Mouse (Mus musculus) embryonic facial prominence, embryonic 12.5 days (tissue): Measurements from ENCODE around the gene Ggt1. TPM values are rescaled to one million over a fixed set of nuclear protein-coding genes. Genes with fewer than 3 reads are reported as not detected.

ENCODE experiments used
- ATAC-seq: fragments of 200-750 bp; cut with Nextera tagmentation; 2 replicates; pipeline ENCODE4 v1.8.0; 2017; ENCODE audit not compliant: insufficient number of reproducible peaks, insufficient read depth, low FRiP score, low TSS enrichment
- H3K27ac ChIP-seq: fragments of 300-500 bp; sonication (generic); 2 replicates; pipeline ENCODE4 v1.5.1; 2016; ENCODE audit warnings: mild to moderate bottlenecking
- H3K27me3 ChIP-seq: fragments of 300-500 bp; sonication (generic); 2 replicates; pipeline ENCODE4 v1.6.1; 2016; ENCODE audit warnings: mild to moderate bottlenecking, moderate library complexity
- H3K36me3 ChIP-seq: fragments of 300-500 bp; sonication (generic); 2 replicates; pipeline ENCODE4 v1.6.1; 2016; ENCODE audit warnings: mild to moderate bottlenecking
- H3K4me1 ChIP-seq: fragments of 300-500 bp; sonication (generic); 2 replicates; pipeline ENCODE4 v1.6.1; 2016
- H3K4me2 ChIP-seq: fragments of 300-500 bp; sonication (generic); replicated peaks from 2 replicates; pipeline ENCODE4 v1.6.1; 2016; ENCODE audit warnings: mild to moderate bottlenecking, moderate library complexity
- H3K4me3 ChIP-seq: fragments of 300-500 bp; sonication (generic); 2 replicates; pipeline ENCODE4 v1.5.1; 2016; ENCODE audit warnings: mild to moderate bottlenecking
- H3K9ac ChIP-seq: fragments of 300-500 bp; sonication (generic); 2 replicates; pipeline ENCODE4 v1.6.1; 2016; ENCODE audit warnings: mild to moderate bottlenecking, moderate library complexity
- H3K9me3 ChIP-seq: fragments of 300-500 bp; sonication (generic); 2 replicates; pipeline ENCODE4 v1.6.1; 2016; ENCODE audit warnings: mild to moderate bottlenecking, moderate library complexity
- WGBS: fragments of 180-500 bp; shearing (Covaris S2); methylation state at CpG from one replicate; pipeline ENCODE4 v1.1.7; 2016; 5-methylcytosine and 5-hydroxymethylcytosine counted together
- polyA plus RNA-seq: library from polyadenylated mRNA; unstranded; fragments of >200 nt; fragmentation: Nextera tagmentation; extraction: Ambion mirVana; gene quantifications from 2 replicates; pipeline ENCODE4 v1.2.1, GENCODE M21; 2016

Gene Ggt1
- polyA plus RNA-seq, 1 experiment from 2014 or later = 1.8 TPM

DNA sequence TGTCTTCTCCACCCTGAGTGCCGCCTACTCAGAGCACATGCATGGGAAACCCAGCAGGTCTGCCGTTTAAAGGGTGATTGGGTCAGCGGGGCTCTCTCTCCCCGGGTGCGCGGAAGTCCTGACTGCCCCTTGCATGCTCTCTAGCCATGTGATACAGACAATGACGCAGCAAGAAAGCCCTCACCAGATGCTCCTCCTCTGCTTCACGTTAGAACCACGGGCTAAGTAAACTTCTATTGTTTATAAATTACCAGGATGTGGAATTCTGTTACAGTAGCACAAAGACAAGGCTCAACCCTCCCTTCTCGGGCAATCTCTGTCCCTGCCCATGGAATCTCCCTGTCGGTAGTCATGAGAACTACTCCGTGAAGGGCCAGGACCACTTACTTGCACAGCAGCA lies 10.2 kb upstream of the Ggt1 start:
- H3K27ac ChIP-seq = no peak overlapping the region
- H3K27me3 ChIP-seq = no peaks in the 10 kb centered on the region
- WGBS = 50% methylated on average over 12 of the region's 12 CpGs
- peaks cover 7% of the 10 kb centered on the region for H3K4me1 ChIP-seq
- no peaks in the 10 kb centered on the region for H3K9me3 ChIP-seq
- no peak overlapping the region for H3K4me3 ChIP-seq
- no peaks in the 10 kb centered on the region for H3K36me3 ChIP-seq
- H3K9ac ChIP-seq = no peak overlapping the region
- no peak for ATAC-seq
- H3K4me2 ChIP-seq = no peak overlapping the region

DNA sequence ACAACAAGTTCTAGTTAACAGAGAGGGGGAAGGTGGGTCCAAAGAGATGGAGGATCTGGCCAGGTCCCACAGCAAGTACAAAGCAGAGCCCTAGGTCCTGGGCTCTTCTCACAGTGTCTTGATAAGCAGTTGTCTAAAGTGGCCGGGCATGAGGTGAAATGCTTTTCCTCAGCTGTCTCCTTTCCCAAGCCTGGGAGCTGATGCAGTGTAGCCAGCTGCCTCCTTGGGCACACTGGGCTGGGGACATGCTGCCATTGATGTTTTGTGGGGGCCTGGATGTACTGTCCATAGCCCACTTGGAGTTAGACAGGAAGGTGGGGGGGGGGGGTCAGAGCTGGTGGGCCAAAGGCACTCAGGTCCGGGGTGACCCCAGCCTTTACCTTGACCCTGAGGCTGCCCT lies 9.3 kb upstream of the Ggt1 start:
- WGBS = 73% methylated on average over 2 of the region's 2 CpGs
- H3K27ac ChIP-seq = no peak overlapping the region
- no peak for ATAC-seq

DNA sequence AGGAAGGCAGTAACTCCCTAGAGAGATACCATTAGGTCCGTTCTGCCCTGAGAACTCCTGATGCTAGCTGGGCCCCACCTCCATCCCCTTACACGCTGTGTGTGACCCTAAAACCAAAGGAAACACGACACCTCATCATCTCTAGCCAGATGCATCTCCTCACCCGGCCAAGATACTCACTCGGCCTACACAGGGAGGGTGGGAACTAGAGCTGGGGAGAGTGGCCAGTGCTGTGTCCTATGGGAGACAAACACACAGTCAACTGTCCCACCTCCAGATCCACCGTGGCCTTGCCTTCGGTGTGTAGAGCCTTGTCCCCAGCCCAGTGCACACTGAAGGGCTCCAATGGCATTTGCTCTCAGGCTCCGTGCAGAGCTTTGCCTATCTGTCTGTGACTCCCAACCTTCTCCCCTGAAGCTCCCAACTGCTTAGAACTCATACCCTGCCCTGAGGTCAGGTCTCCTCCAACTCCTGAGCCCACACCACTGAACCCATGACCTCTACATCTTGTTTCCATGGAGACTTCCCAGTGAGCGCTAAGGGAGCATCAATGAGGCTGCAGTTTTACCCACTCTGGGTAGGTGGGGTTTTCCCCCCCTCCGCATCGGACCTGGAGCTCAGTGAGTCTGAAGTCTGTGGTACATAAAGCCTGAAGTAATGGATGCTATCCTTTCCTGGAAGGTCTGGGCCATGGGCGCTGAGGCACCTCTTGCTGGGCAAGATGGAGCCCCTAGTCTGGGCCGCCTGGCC lies 8.5 kb upstream of the Ggt1 start:
- peaks cover 13% of the 10 kb centered on the region for H3K4me1 ChIP-seq
- no peak overlapping the region for H3K4me2 ChIP-seq
- no peaks in the 10 kb centered on the region for H3K27me3 ChIP-seq
- H3K9ac ChIP-seq = no peak overlapping the region
- no peak overlapping the region for H3K4me3 ChIP-seq
- ATAC-seq = no peak
- 63% methylated on average over 13 of the region's 13 CpGs for WGBS
- H3K36me3 ChIP-seq = no peaks in the 10 kb centered on the region
- H3K9me3 ChIP-seq = no peaks in the 10 kb centered on the region
- no peak overlapping the region for H3K27ac ChIP-seq

More for the DNA sequence above, 9.3 kb upstream of the Ggt1 start:
- H3K4me3 ChIP-seq = no peak overlapping the region
- H3K27me3 ChIP-seq = no peaks in the 10 kb centered on the region
- H3K4me1 ChIP-seq = peaks cover 13% of the 10 kb centered on the region
- H3K9ac ChIP-seq = no peak overlapping the region
- H3K9me3 ChIP-seq = no peaks in the 10 kb centered on the region
- H3K4me2 ChIP-seq = no peak overlapping the region
- no peaks in the 10 kb centered on the region for H3K36me3 ChIP-seq

DNA sequence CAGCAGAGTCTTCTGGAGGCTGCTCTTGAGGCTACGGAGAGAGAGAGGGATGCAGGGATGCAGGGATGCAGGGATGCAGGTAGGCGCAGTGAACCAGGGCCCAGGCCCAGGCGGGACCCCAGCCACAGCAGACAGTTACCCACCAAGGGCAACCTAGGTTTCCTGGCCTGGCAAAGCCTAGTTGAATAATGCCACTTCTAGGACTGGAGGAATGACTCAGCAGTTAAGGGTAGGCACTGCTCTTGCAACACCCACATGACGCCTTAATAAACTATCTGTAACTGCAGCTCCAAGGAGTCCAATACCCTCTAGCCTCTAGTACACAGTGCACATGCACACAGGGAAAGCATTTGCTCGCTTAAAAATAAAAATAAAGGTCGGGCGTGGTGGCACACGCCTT lies 7.3 kb upstream of the Ggt1 start:
- Histone ChIP-seq H3K4me3 (no peak overlapping the region), H3K9me3 (no peaks in the 10 kb centered on the region), H3K27me3 (peaks cover 1% of the 10 kb centered on the region; the same call in 1 of the 2 replicates), H3K4me1 (peaks cover 15% of the 10 kb centered on the region), H3K9ac (no peak overlapping the region), H3K36me3 (no peaks in the 10 kb centered on the region), H3K27ac (no peak overlapping the region), H3K4me2 (no peak overlapping the region)
- ATAC-seq = no peak
- 89% methylated on average over 8 of the region's 8 CpGs for WGBS

DNA sequence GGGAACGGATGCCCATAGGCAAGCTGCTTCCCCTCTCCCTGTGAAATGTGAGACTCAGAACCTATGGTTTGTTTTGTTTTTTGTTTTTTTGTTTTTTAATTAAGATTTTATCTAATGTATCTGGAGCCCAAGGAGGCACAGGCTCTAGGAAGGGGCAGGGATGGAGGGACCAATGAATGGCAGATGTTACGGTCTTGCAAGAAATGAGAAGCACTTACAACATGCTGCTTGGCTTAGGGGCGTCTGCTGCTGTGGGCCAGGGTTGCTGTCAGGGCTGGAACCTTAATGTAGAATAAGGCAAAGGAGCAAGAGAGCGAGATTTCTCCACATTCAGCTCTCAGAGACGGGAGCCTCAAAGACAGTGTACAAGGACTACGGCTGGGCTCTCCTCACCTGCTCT lies 5.8 kb upstream of the Ggt1 start:
- H3K4me1 ChIP-seq = peaks cover 26% of the 10 kb centered on the region
- 59% methylated on average over 6 of the region's 6 CpGs for WGBS

DNA sequence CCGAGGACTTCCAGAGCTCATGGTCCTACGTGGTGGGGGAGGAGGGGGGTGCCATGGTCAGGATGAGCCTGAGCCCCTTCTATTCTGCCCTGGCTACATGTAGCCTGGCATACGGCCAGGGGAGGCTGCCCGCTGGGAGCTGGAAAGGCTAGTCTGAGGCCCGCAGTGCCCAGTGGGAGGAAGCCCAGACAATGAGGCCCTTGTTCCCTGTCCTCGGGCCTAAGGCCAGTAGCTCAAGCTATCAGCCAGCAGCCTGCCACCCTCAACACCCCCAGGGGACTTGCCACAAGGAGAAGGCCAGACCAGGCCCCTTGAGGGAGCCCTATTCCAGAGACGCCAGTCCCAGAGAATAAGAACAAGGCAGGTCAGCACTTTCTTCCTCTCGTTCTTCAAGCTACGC lies 5.4 kb upstream of the Ggt1 start:
- Histone ChIP-seq H3K4me1 (peaks cover 29% of the 10 kb centered on the region), H3K36me3 (no peaks in the 10 kb centered on the region), H3K27me3 (peaks cover 19% of the 10 kb centered on the region), H3K27ac (0 out of 2 replicates have a peak overlapping the region, but pooled peaks have one; percentile 12), H3K4me2 (no peak overlapping the region), H3K9ac (no peak overlapping the region), H3K4me3 (no peak overlapping the region), H3K9me3 (no peaks in the 10 kb centered on the region)
- no peak for ATAC-seq
- 23% methylated on average over 9 of the region's 9 CpGs for WGBS

More for the DNA sequence above, 5.8 kb upstream of the Ggt1 start:
- no peak for ATAC-seq
- no peaks in the 10 kb centered on the region for H3K9me3 ChIP-seq
- H3K27me3 ChIP-seq = peaks cover 14% of the 10 kb centered on the region
- H3K9ac ChIP-seq = no peak overlapping the region
- H3K4me2 ChIP-seq = no peak overlapping the region
- H3K27ac ChIP-seq = 0 out of 2 replicates have a peak overlapping the region, but pooled peaks have one; percentile 12
- no peaks in the 10 kb centered on the region for H3K36me3 ChIP-seq
- no peak overlapping the region for H3K4me3 ChIP-seq

DNA sequence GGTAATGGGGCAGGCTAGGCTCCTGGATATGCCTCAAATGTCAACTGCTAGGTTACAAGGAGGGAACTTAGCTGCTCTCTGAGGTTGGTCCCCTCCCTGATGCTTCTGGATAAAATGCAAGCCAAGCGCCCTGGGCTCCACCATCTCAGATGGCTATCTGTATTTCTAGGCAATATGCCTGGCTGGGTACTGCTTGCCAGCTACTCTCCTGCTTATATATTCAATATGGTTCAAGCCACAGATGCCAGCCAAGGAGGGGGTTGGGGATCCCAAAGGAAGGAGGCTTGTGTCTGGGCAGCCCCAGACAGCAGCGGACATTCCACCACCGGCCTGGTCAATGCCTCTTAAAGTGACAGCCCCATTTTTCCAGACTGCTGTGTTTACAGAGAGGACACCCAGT lies 2.9 kb upstream of the Ggt1 start:
- peaks cover 29% of the 10 kb centered on the region for H3K4me1 ChIP-seq
- ATAC-seq = no peak
- H3K27me3 ChIP-seq = peaks cover 32% of the 10 kb centered on the region
- WGBS = 33% methylated on average over 3 of the region's 3 CpGs
- no peaks in the 10 kb centered on the region for H3K36me3 ChIP-seq
- peak overlapping the region; percentile 96; the same call in 1 of the 2 replicates for H3K4me2 ChIP-seq
- no peak overlapping the region for H3K27ac ChIP-seq
- H3K9ac ChIP-seq = no peak overlapping the region
- H3K4me3 ChIP-seq = no peak overlapping the region
- H3K9me3 ChIP-seq = no peaks in the 10 kb centered on the region

DNA sequence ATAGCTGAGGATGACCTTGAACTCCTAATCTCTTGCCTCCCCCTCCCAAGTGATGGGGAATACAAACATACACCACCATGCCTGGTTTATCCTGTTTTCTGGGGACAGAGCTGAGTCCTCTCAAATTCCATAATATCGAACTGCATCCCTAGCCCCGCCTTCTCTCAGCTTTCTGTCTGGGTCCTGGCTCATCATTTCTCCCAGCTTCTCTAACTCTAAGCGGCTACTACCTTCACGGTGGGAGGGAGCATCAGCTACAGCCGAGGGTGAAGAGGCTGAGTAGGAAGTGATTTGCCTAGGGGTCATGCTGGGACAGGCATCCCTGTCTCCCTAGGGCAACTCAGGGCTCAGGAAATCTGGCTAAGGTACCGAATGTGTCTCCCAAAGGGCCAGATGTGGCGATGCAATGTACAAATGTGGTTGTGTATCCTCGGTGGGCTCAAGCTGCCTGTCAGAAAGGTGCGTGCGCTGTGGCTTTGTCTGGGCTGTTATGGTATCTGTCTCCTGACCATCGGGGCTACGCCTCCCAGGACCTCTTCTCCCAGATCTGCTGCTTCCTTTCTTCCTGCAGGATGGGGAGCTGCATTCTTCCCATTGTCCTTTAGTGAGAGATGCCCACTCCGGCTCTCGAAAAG lies 2.2 kb upstream of the Ggt1 start:
- H3K4me3 ChIP-seq = peak overlapping the region; percentile 58
- H3K36me3 ChIP-seq = no peaks in the 10 kb centered on the region
- no peaks in the 10 kb centered on the region for H3K9me3 ChIP-seq
- H3K27ac ChIP-seq = 0 out of 2 replicates have a peak overlapping the region, but pooled peaks have one; percentile 1
- H3K4me2 ChIP-seq = peak overlapping the region; percentile 96
- WGBS = 5% methylated on average over 14 of the region's 14 CpGs
- H3K27me3 ChIP-seq = peaks cover 32% of the 10 kb centered on the region
- no peak for ATAC-seq
- H3K9ac ChIP-seq = peak overlapping the region; percentile 72
- H3K4me1 ChIP-seq = peaks cover 29% of the 10 kb centered on the region

DNA sequence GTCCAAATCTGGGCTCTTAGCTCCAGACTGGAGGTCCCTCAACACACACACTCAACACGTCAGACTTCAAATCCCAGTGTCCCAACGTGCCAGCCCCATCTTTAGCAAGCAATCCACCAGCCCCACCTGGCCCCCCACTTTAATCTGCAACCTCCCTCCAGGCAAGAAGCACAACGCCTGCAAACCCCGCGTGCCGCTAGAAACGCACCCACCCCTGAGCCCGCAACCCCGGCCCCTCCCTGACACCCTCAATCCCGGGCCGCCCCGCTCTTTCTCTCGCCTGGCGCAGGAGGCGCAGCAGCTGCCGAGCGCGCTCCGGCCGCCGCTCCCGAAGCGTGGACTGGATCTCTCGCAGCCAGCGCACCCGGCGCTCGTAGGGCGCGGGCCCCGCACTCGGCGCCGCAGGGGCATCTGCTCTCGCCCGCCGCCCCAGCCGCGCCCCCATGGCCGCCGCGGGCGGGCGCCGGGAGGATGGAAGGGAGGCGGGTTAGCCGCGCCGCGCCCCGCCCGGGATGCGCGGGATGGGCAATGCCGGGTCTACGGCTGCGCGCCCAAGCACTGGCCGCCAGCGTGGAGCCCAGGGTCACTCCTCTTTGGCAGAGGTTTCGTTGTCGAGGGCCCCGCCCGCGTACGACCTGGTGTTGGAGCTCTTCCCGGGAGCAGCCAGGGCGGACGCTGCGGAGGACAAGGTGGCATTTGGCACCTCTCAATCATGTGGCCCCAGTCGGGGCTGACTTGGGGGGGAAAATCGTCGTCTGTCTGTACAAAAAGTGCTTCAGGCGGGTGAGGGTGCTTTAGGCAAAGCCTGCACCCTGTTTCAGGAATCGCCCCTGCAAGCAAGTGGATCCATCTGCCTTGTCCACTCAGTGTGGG lies 1.5 kb upstream of the Ggt1 start, which contains the start of gene Lrrc75b:
Gene Lrrc75b (minus strand): TSS at position 655 of the 873 bp plus-strand sequence.
- Histone ChIP-seq H3K27ac (0 out of 2 replicates have a peak within 1 kb of the TSS, but pooled peaks have one; percentile 1), H3K4me2 (peak within 1 kb of the TSS; percentile 96), H3K4me3 (peak within 1 kb of the TSS; percentile 58), H3K9ac (peak within 1 kb of the TSS; percentile 72), H3K4me1 (peaks cover 29% of the 10 kb centered on the region), H3K9me3 (no peaks in the 10 kb centered on the region), H3K27me3 (peaks cover 32% of the 10 kb centered on the region), H3K36me3 (no peaks in the 10 kb centered on the region)
- whole genome bisulfite sequencing = under 1% methylated on average over 68 of the region's 75 CpGs
- no peak for ATAC-seq

DNA sequence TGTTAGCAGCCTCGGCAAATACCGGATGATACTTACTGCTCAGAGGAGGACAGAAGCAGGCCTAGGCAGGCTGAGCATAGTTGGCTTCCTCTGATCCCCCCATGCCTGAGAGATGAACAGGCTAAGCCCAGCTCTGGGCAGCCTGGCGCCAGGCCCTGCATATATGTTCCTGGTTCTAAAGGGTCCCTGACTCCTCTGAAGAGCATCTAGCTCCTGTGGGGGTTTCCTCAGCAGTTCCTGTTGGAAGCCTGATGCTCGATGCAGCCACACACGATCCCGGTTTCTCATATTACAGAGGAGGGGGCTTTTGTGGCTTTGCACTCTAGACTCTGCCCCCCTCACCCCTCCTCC lies 880 bp upstream of the Ggt1 start:
- no peaks in the 10 kb centered on the region for H3K36me3 ChIP-seq
- H3K4me2 ChIP-seq = peak overlapping the region; percentile 96
- H3K9me3 ChIP-seq = no peaks in the 10 kb centered on the region
- WGBS = 5% methylated on average over 6 of the region's 6 CpGs
- peak overlapping the region; percentile 58 for H3K4me3 ChIP-seq
- H3K9ac ChIP-seq = peak overlapping the region; percentile 72; the same call in 1 of the 2 replicates
- no peak overlapping the region for H3K27ac ChIP-seq
- H3K27me3 ChIP-seq = peaks cover 32% of the 10 kb centered on the region
- peak; percentile 20; the same call in 1 of the 2 replicates for ATAC-seq
- H3K4me1 ChIP-seq = peaks cover 28% of the 10 kb centered on the region

DNA sequence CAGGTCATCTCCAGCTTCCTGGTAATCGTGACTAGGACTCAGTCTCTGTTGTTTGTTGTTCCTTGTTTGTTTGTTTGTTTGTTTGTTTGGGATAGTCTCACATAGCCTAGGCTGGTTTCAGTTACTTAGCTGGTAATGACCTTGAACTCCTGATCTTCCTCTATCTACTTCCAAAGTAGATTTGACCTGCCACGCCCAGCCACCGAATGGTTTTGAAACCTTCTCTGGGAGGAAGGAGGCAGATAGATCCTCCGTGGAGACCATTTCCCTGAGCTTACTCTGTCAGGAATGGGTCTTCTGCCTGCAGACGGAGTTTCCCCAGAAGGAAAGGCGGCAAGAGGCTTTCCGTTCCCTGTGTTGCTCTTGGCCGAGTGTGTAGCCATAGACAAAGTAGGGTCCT lies 1.2 kb downstream of the Ggt1 start:
- Histone ChIP-seq H3K4me2 (no peak overlapping the region), H3K9ac (no peak overlapping the region), H3K9me3 (no peaks in the 10 kb centered on the region), H3K27ac (no peak overlapping the region), H3K36me3 (no peaks in the 10 kb centered on the region), H3K4me1 (peaks cover 16% of the 10 kb centered on the region), H3K4me3 (no peak overlapping the region), H3K27me3 (peaks cover 32% of the 10 kb centered on the region)
- 84% methylated on average over 8 of the region's 8 CpGs for whole genome bisulfite sequencing
- no peak for ATAC-seq
